Mouse (Mus musculus) liver, embryonic 14.5 days (tissue): Measurements from ENCODE around the gene Kcnk4. TPM values are rescaled to one million over a fixed set of nuclear protein-coding genes. Genes with fewer than 3 reads are reported as not detected.

ENCODE experiments used
- ATAC-seq: fragments of 200-750 bp; cut with Nextera tagmentation; 2 replicates; pipeline ENCODE4 v1.8.0; 2017; ENCODE audit warnings: moderate number of reproducible peaks, mild to moderate bottlenecking, moderate library complexity; ENCODE audit not compliant: insufficient read depth
- DNase-seq, 3 experiments: peaks; one replicate each; pipeline ENCODE4 v3.0.0-alpha.2; 2012 to 2013; ENCODE audit warnings: low read depth in 3 of 3, low spot score in 3 of 3
- H3K27ac ChIP-seq: fragments of 300-500 bp; sonication (generic); 2 replicates; pipeline ENCODE4 v1.5.1; 2014; ENCODE audit warnings: moderate library complexity, mild to moderate bottlenecking, control low read depth, inconsistent platforms
- H3K27me3 ChIP-seq: fragments of 300-500 bp; sonication (generic); 2 replicates; pipeline ENCODE4 v1.6.1; 2014; ENCODE audit warnings: mild to moderate bottlenecking, low read length, moderate library complexity; ENCODE audit not compliant: control insufficient read depth, insufficient read depth
- H3K36me3 ChIP-seq: fragments of 300-500 bp; sonication (generic); replicated peaks from 2 replicates; pipeline ENCODE4 v1.6.1; 2014; ENCODE audit warnings: low read depth; ENCODE audit not compliant: control insufficient read depth, insufficient read depth
- H3K4me1 ChIP-seq, 2 experiments: fragments of 200-500 bp in 1 of 2; fragments of 300-500 bp in 1 of 2; sonication (generic) in 1 of 2; replicated peaks; 2 replicates each; pipeline ENCODE4 v1.6.1; 2012 to 2014; ENCODE audit warnings: antibody characterized with exemption in 1 of 2, inconsistent platforms in 1 of 2, low read length in 1 of 2; ENCODE audit not compliant: control insufficient read depth in 2 of 2, insufficient read depth in 2 of 2
- H3K4me2 ChIP-seq: fragments of 300-500 bp; sonication (generic); 2 replicates; pipeline ENCODE4 v1.6.1; 2014; ENCODE audit warnings: low read depth, mild to moderate bottlenecking, control low read depth, moderate library complexity
- H3K4me3 ChIP-seq, 2 experiments: fragments of 200-500 bp in 1 of 2; fragments of 300-500 bp in 1 of 2; sonication (generic) in 1 of 2; 2 replicates each; pipeline ENCODE4 v1.5.1; 2012 to 2014; ENCODE audit warnings: low read depth in 2 of 2, low read length in 2 of 2, mild to moderate bottlenecking in 2 of 2, control low read depth in 1 of 2, inconsistent platforms in 1 of 2, moderate library complexity in 1 of 2; ENCODE audit not compliant: insufficient read depth in 1 of 2
- H3K9ac ChIP-seq: fragments of 300-500 bp; sonication (generic); replicated peaks from 2 replicates; pipeline ENCODE4 v1.6.1; 2014; ENCODE audit warnings: mild to moderate bottlenecking, control low read depth, moderate library complexity
- H3K9me3 ChIP-seq: fragments of 300-500 bp; sonication (generic); 2 replicates; pipeline ENCODE4 v1.6.1; 2016; ENCODE audit warnings: low read length, mixed read lengths; ENCODE audit not compliant: control insufficient read depth
- CTCF ChIP-seq: IDR thresholded peaks from 2 replicates; pipeline ENCODE4 v1.5.1; 2016; ENCODE audit warnings: antibody characterized with exemption, low read depth, control low read depth
- EP300 ChIP-seq: IDR thresholded peaks from 2 replicates; pipeline ENCODE4 v1.6.1; 2016; ENCODE audit warnings: antibody characterized with exemption, low read depth
- WGBS: fragments of 180-500 bp; shearing (Covaris S2); extraction: QIAGEN DNeasy Blood & Tissue Kit; methylation state at CpG from one replicate; pipeline ENCODE4 v1.1.7; 2014; ENCODE audit not compliant: insufficient replicate concordance; 5-methylcytosine and 5-hydroxymethylcytosine counted together
- polyA plus RNA-seq, 2 experiments: library from polyadenylated mRNA; depleted of rRNA in 1 of 2; stranded (reverse) in 1 of 2; unstranded in 1 of 2; fragments of >200 nt; fragmentation: Nextera tagmentation in 1 of 2; extraction: Ambion mirVana in 1 of 2; gene quantifications; 2 replicates each; pipeline versions ENCODE4 v1.2.1 to v1.2.3; 2012 to 2014

Gene Kcnk4
- polyA plus RNA-seq, 2 experiments, result 0.05 TPM; not detected in 1

DNA sequence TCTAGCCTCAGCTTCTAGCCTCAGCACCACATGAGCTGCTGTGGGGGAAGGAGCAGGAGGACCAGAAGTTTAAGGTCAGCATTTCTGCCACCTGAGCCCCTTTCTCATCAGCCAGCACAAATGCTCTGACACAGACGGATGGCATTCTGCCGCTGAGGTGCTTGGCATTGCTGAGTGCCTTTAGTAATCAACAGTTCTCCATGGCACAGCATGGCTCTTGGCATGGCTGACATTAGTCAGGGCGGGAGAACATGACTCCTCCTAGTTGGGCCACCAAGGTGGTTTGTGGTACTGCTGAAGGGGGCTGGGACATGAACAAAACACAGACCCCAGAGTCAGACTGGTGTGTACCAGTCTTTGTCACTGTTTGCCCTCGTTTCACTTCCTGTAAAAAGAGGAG lies 13.9 kb upstream of the Kcnk4 start:
- no peak for ATAC-seq

DNA sequence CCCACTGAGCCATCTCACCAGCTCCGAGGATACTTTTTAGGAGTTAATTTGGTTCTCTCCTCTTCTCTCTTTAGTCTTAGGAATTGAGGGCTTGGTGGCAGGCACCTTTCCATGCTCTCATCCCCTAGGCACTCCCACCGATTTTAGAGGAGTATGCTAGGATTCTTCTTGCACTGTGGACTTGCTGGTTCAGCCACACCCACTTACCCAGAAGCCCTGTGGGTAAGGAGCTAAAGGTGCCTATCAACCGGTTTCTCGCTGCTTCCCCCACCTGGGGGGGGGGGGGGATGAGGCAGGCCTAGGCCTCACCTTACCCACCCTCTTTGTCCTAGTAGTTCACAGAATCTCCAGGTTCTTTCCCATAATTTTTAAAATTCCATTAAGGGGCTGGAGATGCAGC lies 13.4 kb upstream of the Kcnk4 start:
- H3K27ac ChIP-seq, result no peak overlapping the region
- H3K9me3 ChIP-seq, result no peaks in the 10 kb centered on the region
- H3K4me1 ChIP-seq, result peaks cover 11 to 20% of the 10 kb centered on the region in 2 experiments
- H3K27me3 ChIP-seq, result no peaks in the 10 kb centered on the region
- H3K4me3 ChIP-seq, result no peak overlapping the region
- 50% methylated on average over 4 of the region's 4 CpGs for WGBS
- DNase-seq, result no peak
- ATAC-seq, result no peak
- TF ChIP-seq CTCF (no peak), EP300 (no peak)
- H3K36me3 ChIP-seq, result no peaks in the 10 kb centered on the region
- no peak overlapping the region for H3K4me2 ChIP-seq
- no peak overlapping the region for H3K9ac ChIP-seq

More for the DNA sequence above, 13.9 kb upstream of the Kcnk4 start:
- no peak for DNase-seq
- no peak for TF ChIP-seq CTCF
- TF ChIP-seq EP300, result no peak
- Histone ChIP-seq H3K9ac (no peak overlapping the region), H3K9me3 (no peaks in the 10 kb centered on the region), H3K27me3 (no peaks in the 10 kb centered on the region), H3K27ac (no peak overlapping the region), H3K4me2 (no peak overlapping the region), H3K4me3 (no peak overlapping the region), H3K4me1 (peaks cover 13 to 19% of the 10 kb centered on the region in 2 experiments), H3K36me3 (no peaks in the 10 kb centered on the region)
- 71% methylated on average over 4 of the region's 4 CpGs for WGBS

DNA sequence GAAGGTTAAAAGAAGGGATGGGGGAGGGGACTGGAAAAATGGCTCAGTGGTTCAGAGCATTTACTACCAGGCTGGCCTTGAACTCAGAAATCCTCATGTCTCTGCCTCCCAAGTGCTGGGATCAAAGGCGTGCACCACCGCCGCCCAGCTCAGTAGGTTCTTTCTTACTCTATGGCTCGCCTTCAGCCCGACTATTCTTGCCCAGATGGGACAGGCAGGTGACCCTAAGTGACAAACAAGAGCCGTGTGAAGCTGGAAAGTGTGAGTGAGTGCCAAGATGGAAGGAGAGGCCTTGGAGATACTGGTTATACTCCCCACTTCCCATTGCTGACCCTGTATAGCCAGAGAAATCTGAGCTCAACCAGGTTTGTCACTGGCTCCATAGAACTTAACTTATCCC lies 9.4 kb upstream of the Kcnk4 start:
- no peak for ATAC-seq

DNA sequence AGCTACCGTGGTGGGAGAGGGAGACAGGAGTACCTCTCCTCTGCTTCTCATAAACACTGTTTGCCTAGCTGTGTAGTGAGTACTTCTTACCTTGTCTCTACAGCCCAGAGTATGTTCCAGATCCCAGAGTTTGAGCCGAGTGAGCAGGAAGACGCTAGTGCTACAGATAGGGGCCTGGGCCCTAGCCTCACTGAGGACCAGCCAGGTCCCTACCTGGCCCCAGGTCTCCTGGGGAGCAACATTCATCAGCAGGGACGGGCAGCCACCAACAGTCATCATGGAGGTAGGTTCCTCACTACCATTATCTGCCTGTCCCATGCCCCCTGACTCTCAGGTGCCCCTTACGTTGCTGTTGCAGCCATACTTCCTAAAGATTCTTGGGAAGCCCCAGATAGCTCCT lies 8.4 kb upstream of the Kcnk4 start:
- H3K27ac ChIP-seq, result no peak overlapping the region; the same call in 1 of the 2 replicates
- 23% methylated on average over 5 of the region's 5 CpGs for WGBS

More for the DNA sequence above, 9.4 kb upstream of the Kcnk4 start:
- H3K9me3 ChIP-seq, result no peaks in the 10 kb centered on the region
- H3K9ac ChIP-seq, result no peak overlapping the region
- no peak overlapping the region for H3K4me2 ChIP-seq
- H3K4me1 ChIP-seq, result peaks cover 3 to 8% of the 10 kb centered on the region in 2 experiments
- no peaks in the 10 kb centered on the region for H3K36me3 ChIP-seq
- H3K4me3 ChIP-seq, result no peak overlapping the region
- TF ChIP-seq CTCF (no peak), EP300 (no peak)
- H3K27me3 ChIP-seq, result no peaks in the 10 kb centered on the region
- no peak overlapping the region for H3K27ac ChIP-seq
- DNase-seq, result no peak
- 84% methylated on average over 6 of the region's 6 CpGs for WGBS

DNA sequence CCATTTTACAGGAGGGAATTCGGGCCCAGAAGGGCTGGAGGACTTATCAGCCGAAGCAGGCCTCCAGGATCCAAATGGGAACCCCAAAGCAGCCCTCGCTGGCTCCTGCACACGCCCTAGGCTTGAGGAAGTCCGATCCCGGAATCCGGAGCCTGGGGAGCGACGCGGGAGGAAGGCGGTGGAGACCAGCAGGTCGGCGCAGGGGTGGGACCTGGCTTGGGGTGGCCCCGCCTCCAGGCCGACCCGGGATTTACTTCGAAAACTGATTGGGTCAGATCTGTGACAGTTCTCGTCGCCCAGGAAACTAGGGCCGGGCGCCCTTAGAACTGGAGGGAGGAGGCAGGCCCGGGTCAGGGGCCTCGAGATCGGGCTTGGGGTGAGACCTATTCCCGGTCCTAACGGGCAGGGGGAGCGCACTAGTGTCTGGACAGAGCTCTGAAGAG lies 8.0 kb upstream of the Kcnk4 start, which contains the start of gene Gpr137:
Gene Gpr137, minus strand, starts transcription at position 232 of the 443 bp plus-strand sequence.
- H3K36me3 ChIP-seq, result no peaks in the 10 kb centered on the region
- H3K4me1 ChIP-seq, result peaks cover 3 to 8% of the 10 kb centered on the region in 2 experiments
- H3K9ac ChIP-seq, result peak within 1 kb of the TSS; percentile 80
- DNase-seq (peak; percentile 89 to 90 (median 89)), ATAC-seq (peak; percentile 88)
- TF ChIP-seq EP300 (no peak), CTCF (no peak)
- peak within 1 kb of the TSS; percentile 63 for H3K27ac ChIP-seq
- H3K4me3 ChIP-seq, result peak within 1 kb of the TSS; percentile 77 to 92
- peak within 1 kb of the TSS; percentile 89 for H3K4me2 ChIP-seq
- H3K9me3 ChIP-seq, result no peaks in the 10 kb centered on the region
- H3K27me3 ChIP-seq, result no peaks in the 10 kb centered on the region
- WGBS, result under 1% methylated on average over 27 of the region's 27 CpGs

More for the DNA sequence above, 8.4 kb upstream of the Kcnk4 start:
- Histone ChIP-seq H3K4me1 (peaks cover 3 to 8% of the 10 kb centered on the region in 2 experiments), H3K27me3 (no peaks in the 10 kb centered on the region), H3K4me2 (peak overlapping the region; percentile 89), H3K36me3 (no peaks in the 10 kb centered on the region), H3K9ac (peak overlapping the region; percentile 49), H3K4me3 (peak overlapping the region; percentile 66 to 77), H3K9me3 (no peaks in the 10 kb centered on the region)
- TF ChIP-seq EP300, result no peak
- no peak for TF ChIP-seq CTCF
- DNase-seq (no peak), ATAC-seq (peak; percentile 9; the same call in 1 of the 2 replicates)
